Mouse (Mus musculus): ENCODE results near the gene Mast3. TPM values are rescaled to one million over a fixed set of nuclear protein-coding genes. Genes with fewer than 3 reads are reported as not detected.
A peak's percentile ranks its signal among the peaks of the same experiment; 100 is the strongest.

Mast3 gene
- polyA plus RNA-seq, 1 experiment from 2014 or later = 4.4 TPM

GRCm38 (mm10) chr8:70737705-70738104 lies 67.1 kb downstream of the Mast3 start:
- no peaks in the 10 kb centered on the region for H3K9me3 ChIP-seq (ENCODE audit: control insufficient read depth)
- H3K9ac ChIP-seq (ENCODE audit: low read depth, low read length) = no peak overlapping the region
- H3K36me3 ChIP-seq (ENCODE audit: control insufficient read depth, insufficient read depth) = no peaks in the 10 kb centered on the region
- no peak for TF ChIP-seq CTCF (IDR thresholded peaks at IDR 0.05; ENCODE audit: low read depth)
- 68% methylated on average over 5 of the region's 5 CpGs for WGBS
- H3K4me1 ChIP-seq (replicated peaks; ENCODE audit: control insufficient read depth, insufficient read depth, low read length) = no peaks in the 10 kb centered on the region
- no peak overlapping the region for H3K27ac ChIP-seq (ENCODE audit: low read depth, low read length)
- no peak overlapping the region for H3K4me2 ChIP-seq (replicated peaks; ENCODE audit: low read depth)
- no peak overlapping the region for H3K4me3 ChIP-seq (ENCODE audit: low read depth, low read length)
- no peak for ATAC-seq
- peaks cover 6% of the 10 kb centered on the region for H3K27me3 ChIP-seq (replicated peaks; ENCODE audit: control insufficient read depth, insufficient read depth, low read length)

GRCm38 (mm10) chr8:70730956-70731355 lies 73.9 kb downstream of the Mast3 start:
- Histone ChIP-seq H3K4me3 (ENCODE audit: low read depth, low read length) (no peak overlapping the region), H3K4me2 (replicated peaks; ENCODE audit: low read depth) (no peak overlapping the region), H3K36me3 (ENCODE audit: control insufficient read depth, insufficient read depth) (no peaks in the 10 kb centered on the region), H3K27ac (ENCODE audit: low read depth, low read length) (no peak overlapping the region), H3K27me3 (replicated peaks; ENCODE audit: control insufficient read depth, insufficient read depth, low read length) (no peaks in the 10 kb centered on the region; the same call in 1 of the 2 replicates), H3K9ac (ENCODE audit: low read depth, low read length) (no peak overlapping the region), H3K4me1 (replicated peaks; ENCODE audit: control insufficient read depth, insufficient read depth, low read length) (no peaks in the 10 kb centered on the region), H3K9me3 (ENCODE audit: control insufficient read depth) (no peaks in the 10 kb centered on the region)
- 81% methylated on average over 4 of the region's 4 CpGs for WGBS
- no peak for ATAC-seq
- no peak for TF ChIP-seq CTCF (IDR thresholded peaks at IDR 0.05; ENCODE audit: low read depth)

- Histone ChIP-seq H3K36me3 (ENCODE audit: control insufficient read depth, insufficient read depth) (no peaks in the 10 kb centered on the region), H3K4me2 (replicated peaks; ENCODE audit: low read depth) (peak overlapping the region; percentile 69), H3K27ac (ENCODE audit: low read depth, low read length) (no peak overlapping the region), H3K4me3 (ENCODE audit: low read depth, low read length) (peak overlapping the region; percentile 23), H3K9ac (ENCODE audit: low read depth, low read length) (no peak overlapping the region), H3K4me1 (replicated peaks; ENCODE audit: control insufficient read depth, insufficient read depth, low read length) (no peaks in the 10 kb centered on the region), H3K27me3 (replicated peaks; ENCODE audit: control insufficient read depth, insufficient read depth, low read length) (no peaks in the 10 kb centered on the region; the same call in 1 of the 2 replicates), H3K9me3 (ENCODE audit: control insufficient read depth) (no peaks in the 10 kb centered on the region)
- 3% methylated on average over 34 of the region's 34 CpGs for WGBS
- ATAC-seq = peak; percentile 46
- TF ChIP-seq CTCF (IDR thresholded peaks at IDR 0.05; ENCODE audit: low read depth) = peak; percentile 60
Observed at GRCm38 (mm10) chr8:70729808-70730475, 74.9 kb downstream of the Mast3 start.

Small RNA genes within 50 kb of the gene (microRNA-seq; reads per million reads assigned to microRNA genes)
- not detected for gene Mir7240

Other genes with a start within 250 kb of the Mast3 start
- 19.4 and 21.0 TPM in 2 replicates for gene Isyna1, start 210.7 kb downstream of the Mast3 start, polyA plus RNA-seq (2015; fragmentation: Nextera tagmentation; extraction: Ambion mirVana)
- gene Ssbp4, start 196.2 kb downstream of the Mast3 start, polyA plus RNA-seq (2015; fragmentation: Nextera tagmentation; extraction: Ambion mirVana) = 63.2 and 65.3 TPM in 2 replicates
- gene Lrrc25, start 188.9 kb downstream of the Mast3 start, polyA plus RNA-seq (2015; fragmentation: Nextera tagmentation; extraction: Ambion mirVana) = 2.1 and 2.2 TPM in 2 replicates
- 1.7 and 1.9 TPM in 2 replicates for gene Gdf15, start 172.6 kb downstream of the Mast3 start, polyA plus RNA-seq (2015; fragmentation: Nextera tagmentation; extraction: Ambion mirVana)
- gene Pgpep1, start 144.7 kb downstream of the Mast3 start, polyA plus RNA-seq (2015; fragmentation: Nextera tagmentation; extraction: Ambion mirVana) = 79.0 and 92.1 TPM in 2 replicates
- 181 and 182 TPM in 2 replicates for gene Lsm4, start 131.8 kb downstream of the Mast3 start, polyA plus RNA-seq (2015; fragmentation: Nextera tagmentation; extraction: Ambion mirVana)
- 114 and 121 TPM in 2 replicates for gene Jund, start 106.1 kb downstream of the Mast3 start, polyA plus RNA-seq (2015; fragmentation: Nextera tagmentation; extraction: Ambion mirVana)
- not detected in 2 replicates for gene Iqcn, start 101.6 kb downstream of the Mast3 start, polyA plus RNA-seq (2015; fragmentation: Nextera tagmentation; extraction: Ambion mirVana)
- gene Gm3336, start 86.5 kb downstream of the Mast3 start, polyA plus RNA-seq (2015; fragmentation: Nextera tagmentation; extraction: Ambion mirVana) = 2.8 TPM in 2 replicates
- 0.21 and 0.31 TPM in 2 replicates for gene Pde4c, start 81.3 kb downstream of the Mast3 start, polyA plus RNA-seq (2015; fragmentation: Nextera tagmentation; extraction: Ambion mirVana)
- 18.8 and 19.5 TPM in 2 replicates for gene Rab3a, start 50.4 kb downstream of the Mast3 start, polyA plus RNA-seq (2015; fragmentation: Nextera tagmentation; extraction: Ambion mirVana)
- 76.3 and 80.6 TPM in 2 replicates for gene Mpv17l2, start 44.1 kb downstream of the Mast3 start, polyA plus RNA-seq (2015; fragmentation: Nextera tagmentation; extraction: Ambion mirVana)
- gene Pik3r2, start 28.3 kb downstream of the Mast3 start, polyA plus RNA-seq (2015; fragmentation: Nextera tagmentation; extraction: Ambion mirVana) = 37.4 and 41.0 TPM in 2 replicates
- 0.29 and 0.31 TPM in 2 replicates for gene Il12rb1, start 3.4 kb upstream of the Mast3 start, polyA plus RNA-seq (2015; fragmentation: Nextera tagmentation; extraction: Ambion mirVana)
- gene Arrdc2, start 34.7 kb upstream of the Mast3 start, polyA plus RNA-seq (2015; fragmentation: Nextera tagmentation; extraction: Ambion mirVana) = 6.2 and 6.9 TPM in 2 replicates
- 0.17 and 0.30 TPM in 2 replicates for gene Kcnn1, start 58.2 kb upstream of the Mast3 start, polyA plus RNA-seq (2015; fragmentation: Nextera tagmentation; extraction: Ambion mirVana)
- 61.7 and 64.3 TPM in 2 replicates for gene Ccdc124, start 68.9 kb upstream of the Mast3 start, polyA plus RNA-seq (2015; fragmentation: Nextera tagmentation; extraction: Ambion mirVana)
- 0.20 and 0.52 TPM in 2 replicates for gene Slc5a5, start 87.7 kb upstream of the Mast3 start, polyA plus RNA-seq (2015; fragmentation: Nextera tagmentation; extraction: Ambion mirVana)
- 2,933 and 2,947 TPM in 2 replicates for gene Rpl18a, start 92.4 kb upstream of the Mast3 start, polyA plus RNA-seq (2015; fragmentation: Nextera tagmentation; extraction: Ambion mirVana)
- 13.8 and 14.7 TPM in 2 replicates for gene Map1s, start 100.9 kb upstream of the Mast3 start, polyA plus RNA-seq (2015; fragmentation: Nextera tagmentation; extraction: Ambion mirVana)